Comparison of ENCODE assay signal across 8 mouse cellular contexts in genomic region chr15:79777749-79778148, GRCm38 (mm10). TPM values are rescaled to one million over a fixed set of nuclear protein-coding genes. Genes with fewer than 3 reads are reported as not detected.
DNase-seq lines count a peak whose midpoint lies in the region; ATAC-seq and TF ChIP-seq lines count a peak whose summit lies in the region.

TSS of gene Dnal4 (minus strand) at chr15:79777849.

- no peak within 1 kb of the TSS for H3K4me3 ChIP-seq in left cerebral cortex, adult 2 months
- H3K4me3 ChIP-seq in limb, embryonic 12.5 days (replicated peaks): no peak within 1 kb of the TSS

- peaks cover 14% of the 10 kb centered on the region for H3K4me1 ChIP-seq in limb, embryonic 12.5 days (replicated peaks)

- DNase-seq in left cerebral cortex, adult 2 months (ENCODE audit: extremely low spot score in 1 of 2, low spot score in 2 of 2): no peak
- no peak for DNase-seq in left cerebral cortex, adult 11 months (ENCODE audit: low spot score)
- DNase-seq in brain, embryonic 14.5 days (ENCODE audit: low read depth): no peak
- no peak for DNase-seq in heart, postnatal 10 days
- DNase-seq in urinary bladder, postnatal 36 days (ENCODE audit: low spot score in 2 of 2): no peak
- DNase-seq in spleen, adult 12 weeks (ENCODE audit: low spot score): no peak

- H3K4me2 ChIP-seq in limb, embryonic 12.5 days: no peak within 1 kb of the TSS

- no peaks in the 10 kb centered on the region for H3K27me3 ChIP-seq in limb, embryonic 12.5 days

- H3K27ac ChIP-seq in left cerebral cortex, adult 2 months: no peak within 1 kb of the TSS
- H3K27ac ChIP-seq in limb, embryonic 12.5 days: no peak within 1 kb of the TSS

- no peak within 1 kb of the TSS for H3K9ac ChIP-seq in limb, embryonic 12.5 days (replicated peaks)

- no peak for TF ChIP-seq CTCF in left cerebral cortex, adult 2 months (IDR thresholded peaks at IDR 0.05)
- no peak for TF ChIP-seq CTCF in brain, embryonic 14.5 days (IDR thresholded peaks at IDR 0.05; ENCODE audit: borderline replicate concordance, extremely low read depth, insufficient read depth, insufficient read length)

- no peak for TF ChIP-seq POLR2A in brain, embryonic 14.5 days (IDR thresholded peaks at IDR 0.05; ENCODE audit: borderline replicate concordance, extremely low read depth, insufficient read depth, insufficient read length, poor library complexity, severe bottlenecking)

- intact Hi-C loops in left cerebral cortex, adult 2 months (cut with DNase I): no loop called here
- intact Hi-C loops in heart, postnatal 10 days (cut with DNase I): no loop called here

- H3K36me3 ChIP-seq in limb, embryonic 12.5 days: no peaks in the 10 kb centered on the region

- no peaks in the 10 kb centered on the region for H3K9me3 ChIP-seq in limb, embryonic 12.5 days

- no peak for ATAC-seq in limb, embryonic 12.5 days (ENCODE audit: insufficient number of reproducible peaks, insufficient read depth, low FRiP score, low TSS enrichment, low read depth)
- ATAC-seq in cerebellum, adult (ENCODE audit: insufficient number of reproducible peaks, low FRiP score, low TSS enrichment): no peak

RNA-seq across cellular contexts. Expression of gene Dnal4, which starts in this region (rescaled TPM):
- total RNA-seq in left cerebral cortex, adult 2 months (2021): 10 to 100 TPM; 53.2 to 54.1 TPM
- 77.6 and 110 TPM in 2 replicates for polyA plus RNA-seq in brain, embryonic 14.5 days (2012; rRNA removed)
- total RNA-seq in heart, postnatal 10 days (2021): 10 to 100 TPM; 20.2 to 22.9 TPM
- 71.0 and 71.2 TPM in 2 replicates for polyA plus RNA-seq in limb, embryonic 12.5 days (2016; fragmentation: Nextera tagmentation; extraction: Ambion mirVana)
